Mouse (Mus musculus) limb, embryonic 10.5 days (tissue): Measurements from ENCODE around the gene Pla2g4d. TPM values are rescaled to one million over a fixed set of nuclear protein-coding genes. Genes with fewer than 3 reads are reported as not detected.

ENCODE experiments used
- DNase-seq: peaks from one replicate; pipeline ENCODE4 v3.0.0-alpha.2; 2017; ENCODE audit warnings: low spot score
- H3K27ac ChIP-seq: fragments of 300-500 bp; sonication (generic); 2 replicates; pipeline ENCODE4 v1.5.1; 2016; ENCODE audit warnings: mild to moderate bottlenecking
- H3K27me3 ChIP-seq: fragments of 300-500 bp; sonication (generic); 2 replicates; pipeline ENCODE4 v1.6.1; 2016; ENCODE audit warnings: low read depth, mild to moderate bottlenecking; ENCODE audit not compliant: poor library complexity, severe bottlenecking
- H3K36me3 ChIP-seq: fragments of 300-500 bp; sonication (generic); 2 replicates; pipeline ENCODE4 v1.6.1; 2016; ENCODE audit warnings: mild to moderate bottlenecking, moderate library complexity
- H3K4me1 ChIP-seq: fragments of 300-500 bp; sonication (generic); 2 replicates; pipeline ENCODE4 v1.6.1; 2016
- H3K4me3 ChIP-seq: fragments of 300-500 bp; sonication (generic); 2 replicates; pipeline ENCODE4 v1.5.1; 2016; ENCODE audit warnings: mild to moderate bottlenecking, moderate library complexity
- H3K9me3 ChIP-seq: fragments of 300-500 bp; sonication (generic); replicated peaks from 2 replicates; pipeline ENCODE4 v1.6.1; 2016; ENCODE audit warnings: mild to moderate bottlenecking
- WGBS: fragments of 180-500 bp; shearing (Covaris S2); methylation state at CpG from one replicate; pipeline ENCODE4 v1.1.7; 2016; 5-methylcytosine and 5-hydroxymethylcytosine counted together
- polyA plus RNA-seq: library from polyadenylated mRNA; unstranded; fragments of >200 nt; fragmentation: Nextera tagmentation; extraction: Ambion mirVana; gene quantifications from 2 replicates; pipeline ENCODE4 v1.2.1, GENCODE M21; 2016

Pla2g4d gene
- 0.04 and 0.05 TPM in 2 replicates for polyA plus RNA-seq

- Histone ChIP-seq H3K27me3 (no peaks in the 10 kb centered on the region), H3K36me3 (no peaks in the 10 kb centered on the region), H3K4me3 (no peak within 1 kb of the TSS), H3K27ac (no peak within 1 kb of the TSS), H3K9me3 (no peaks in the 10 kb centered on the region), H3K4me1 (peaks cover under 1% of the 10 kb centered on the region; the same call in 1 of the 2 replicates)
- 78% methylated on average over 5 of the region's 5 CpGs for WGBS
- DNase-seq: no peak
These were observed at the start of gene Pla2g4d for GRCm38 (mm10) chr2:120288995-120289394. Pla2g4d (minus strand) TSS chr2:120289197.

DNA sequence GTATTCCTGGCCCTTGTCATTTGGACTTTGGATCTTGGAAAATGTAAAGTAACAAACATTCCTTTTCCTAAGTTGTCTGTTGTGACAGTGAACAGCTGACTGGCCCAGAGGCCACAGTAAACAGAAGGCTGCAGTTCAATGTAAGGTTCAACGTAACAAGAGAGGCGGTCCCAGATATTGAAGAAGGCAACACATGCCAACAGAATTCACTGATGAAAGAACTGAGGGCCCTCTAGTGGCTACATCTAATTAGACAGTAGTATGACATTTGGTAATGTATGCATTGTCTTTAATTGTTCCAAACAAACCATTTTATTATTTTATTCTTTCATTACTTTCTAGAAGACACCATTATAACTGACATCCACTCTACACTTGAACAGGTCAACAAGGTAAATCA lies 48.9 kb upstream of the Pla2g4d start:
- H3K36me3 ChIP-seq: peaks cover 86% of the 10 kb centered on the region
- WGBS: 90% methylated on average over 2 of the region's 2 CpGs
- H3K9me3 ChIP-seq: no peaks in the 10 kb centered on the region
- no peak overlapping the region for H3K27ac ChIP-seq
- no peaks in the 10 kb centered on the region for H3K27me3 ChIP-seq
- no peak overlapping the region for H3K4me3 ChIP-seq
- H3K4me1 ChIP-seq: no peaks in the 10 kb centered on the region
- DNase-seq: no peak

DNA sequence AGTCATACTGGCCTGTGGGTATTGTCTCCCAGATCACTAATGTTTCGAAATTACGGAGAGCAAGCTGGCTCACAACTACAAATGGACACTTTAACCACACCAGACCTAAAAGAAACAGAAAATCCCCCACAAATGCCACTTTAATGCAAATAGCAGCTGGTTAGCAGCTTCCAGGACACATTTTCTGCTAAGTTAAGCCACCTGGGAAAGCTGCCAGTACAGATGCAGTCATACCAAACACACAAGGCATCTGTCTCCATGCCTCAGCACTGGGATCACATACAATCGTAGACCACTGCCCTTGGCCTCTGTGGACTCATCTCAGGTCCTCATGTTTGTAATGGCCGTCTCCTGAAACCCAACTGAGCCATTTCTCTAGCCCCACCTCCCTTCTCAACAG lies 42.6 kb upstream of the Pla2g4d start:
- Histone ChIP-seq H3K27me3 (no peaks in the 10 kb centered on the region), H3K27ac (no peak overlapping the region), H3K9me3 (no peaks in the 10 kb centered on the region), H3K36me3 (peaks cover 85% of the 10 kb centered on the region), H3K4me1 (no peaks in the 10 kb centered on the region), H3K4me3 (no peak overlapping the region)
- DNase-seq: no peak
- WGBS: 94% methylated on average over 4 of the region's 4 CpGs

DNA sequence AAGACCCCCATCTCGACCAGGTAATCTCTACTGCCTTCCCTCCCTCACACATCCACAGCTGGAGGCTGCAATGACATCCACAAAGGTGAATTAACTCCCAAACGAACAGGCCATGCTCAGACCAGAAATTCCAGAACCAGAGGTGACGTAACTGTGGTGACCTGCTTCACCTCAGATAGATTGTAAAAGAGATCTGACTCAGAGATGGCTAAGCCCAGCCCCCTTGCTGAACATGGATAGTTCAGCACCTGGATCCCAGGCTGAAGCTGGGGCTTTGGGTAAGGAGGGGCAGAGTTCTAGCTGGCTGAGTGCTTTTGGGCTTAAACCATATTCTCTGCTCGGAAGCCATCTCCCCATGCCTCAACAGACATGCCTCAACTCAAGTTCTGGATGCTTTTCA lies 26.1 kb upstream of the Pla2g4d start:
- H3K4me1 ChIP-seq: no peaks in the 10 kb centered on the region
- no peaks in the 10 kb centered on the region for H3K27me3 ChIP-seq
- H3K36me3 ChIP-seq: peaks cover 40% of the 10 kb centered on the region
- 75% methylated on average over 4 of the region's 4 CpGs for whole genome bisulfite sequencing
- H3K4me3 ChIP-seq: no peak overlapping the region
- no peaks in the 10 kb centered on the region for H3K9me3 ChIP-seq
- no peak for DNase-seq
- H3K27ac ChIP-seq: no peak overlapping the region

GRCm38 (mm10) chr2:120314487-120314886 lies 25.5 kb upstream of the Pla2g4d start:
- DNase-seq: no peak
- H3K36me3 ChIP-seq: peaks cover 37% of the 10 kb centered on the region
- WGBS: 80% methylated on average over 4 of the region's 4 CpGs
- no peak overlapping the region for H3K27ac ChIP-seq
- H3K27me3 ChIP-seq: no peaks in the 10 kb centered on the region
- no peaks in the 10 kb centered on the region for H3K4me1 ChIP-seq
- H3K4me3 ChIP-seq: no peak overlapping the region
- no peaks in the 10 kb centered on the region for H3K9me3 ChIP-seq

DNA sequence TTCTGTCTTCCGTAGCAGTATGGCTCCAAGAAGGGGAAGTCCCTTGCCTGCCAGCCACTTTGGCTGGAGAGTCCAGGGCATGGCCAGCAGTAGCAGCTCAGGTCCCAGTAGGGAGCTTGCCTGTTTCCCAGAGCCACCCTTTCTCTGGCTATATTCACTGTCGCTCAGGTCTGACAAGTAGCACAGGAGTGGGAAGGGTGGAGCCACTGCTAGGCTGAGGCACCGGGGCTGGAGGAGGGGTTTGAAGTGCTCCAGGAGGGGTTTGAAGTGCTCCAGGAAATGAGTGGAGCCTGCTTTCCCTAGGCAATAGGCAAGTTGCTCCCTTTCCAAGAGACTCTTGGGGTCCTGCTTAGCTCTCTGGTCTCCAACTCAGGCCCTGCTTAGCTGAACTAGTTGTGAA lies 25.0 kb upstream of the Pla2g4d start, which contains the start of gene Pla2g4f:
Gene Pla2g4f (minus strand): TSS at position 190 of the 400 bp plus-strand sequence.
- Histone ChIP-seq H3K4me3 (no peak within 1 kb of the TSS), H3K27ac (no peak within 1 kb of the TSS), H3K9me3 (no peaks in the 10 kb centered on the region), H3K27me3 (no peaks in the 10 kb centered on the region), H3K36me3 (peaks cover 32% of the 10 kb centered on the region), H3K4me1 (no peaks in the 10 kb centered on the region)
- no peak for DNase-seq
- WGBS: 39% methylated on average over 3 of the region's 3 CpGs

DNA sequence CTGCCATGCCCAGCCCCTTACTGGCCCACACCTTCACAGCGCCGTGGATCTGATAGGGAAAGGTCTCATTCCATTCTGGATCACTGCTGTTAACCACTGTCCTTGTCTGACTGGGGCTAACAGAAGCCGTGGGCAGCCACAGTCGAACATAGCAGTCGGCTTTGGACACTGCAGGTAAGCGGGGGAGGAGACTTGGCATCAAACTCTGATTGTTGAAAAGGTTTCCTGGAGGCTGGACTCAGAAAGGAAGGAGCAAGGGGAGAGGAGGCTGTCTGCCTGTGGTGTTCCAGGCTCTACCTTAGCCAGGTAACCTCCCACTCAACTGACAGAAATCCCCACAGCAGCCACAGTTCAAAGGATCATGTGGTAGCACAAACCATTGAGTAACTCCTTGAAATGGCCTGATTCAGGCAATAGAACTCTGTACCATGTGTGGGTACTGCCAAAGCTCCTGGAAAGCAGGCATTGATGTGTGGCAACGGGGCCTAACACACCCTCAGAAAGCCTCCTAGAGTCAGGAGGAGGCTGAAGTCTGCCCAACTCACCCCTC lies 23.4 kb upstream of the Pla2g4d start:
- 87% methylated on average over 7 of the region's 7 CpGs for WGBS
- DNase-seq: no peak
- Histone ChIP-seq H3K27me3 (no peaks in the 10 kb centered on the region), H3K4me1 (no peaks in the 10 kb centered on the region), H3K4me3 (no peak overlapping the region), H3K9me3 (no peaks in the 10 kb centered on the region), H3K27ac (no peak overlapping the region), H3K36me3 (peaks cover 15% of the 10 kb centered on the region)

GRCm38 (mm10) chr2:120304113-120304512 lies 15.1 kb upstream of the Pla2g4d start:
- Histone ChIP-seq H3K9me3 (no peaks in the 10 kb centered on the region), H3K27me3 (no peaks in the 10 kb centered on the region), H3K4me1 (no peaks in the 10 kb centered on the region), H3K36me3 (no peaks in the 10 kb centered on the region), H3K4me3 (no peak overlapping the region), H3K27ac (no peak overlapping the region)
- no peak for DNase-seq
- 31% methylated on average over 3 of the region's 3 CpGs for WGBS

DNA sequence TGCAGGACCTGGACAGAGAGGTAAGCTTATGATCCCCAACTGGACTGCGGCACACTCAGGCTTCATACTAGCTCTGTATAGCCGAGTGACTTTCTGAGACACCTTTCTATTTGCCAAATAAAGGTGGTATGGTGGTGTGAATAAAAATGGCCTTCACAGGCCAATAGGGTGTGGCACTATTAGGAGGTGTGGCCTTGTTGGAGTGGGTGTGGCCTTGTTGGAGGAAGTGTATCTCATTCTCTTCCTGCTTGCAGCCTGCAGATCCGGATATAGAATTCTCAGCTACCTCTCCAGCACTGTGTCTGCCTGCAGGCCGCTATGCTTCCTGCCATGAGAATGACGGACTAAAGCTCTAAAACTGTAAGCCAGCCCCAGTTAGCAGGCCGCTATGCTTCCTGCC lies 12.1 kb upstream of the Pla2g4d start:
- Histone ChIP-seq H3K4me3 (no peak overlapping the region), H3K27me3 (no peaks in the 10 kb centered on the region), H3K9me3 (no peaks in the 10 kb centered on the region), H3K4me1 (no peaks in the 10 kb centered on the region), H3K36me3 (no peaks in the 10 kb centered on the region), H3K27ac (no peak overlapping the region)
- DNase-seq: no peak
- 93% methylated on average over 6 of the region's 6 CpGs for WGBS

GRCm38 (mm10) chr2:120299866-120300265 lies 10.9 kb upstream of the Pla2g4d start:
- DNase-seq: no peak
- 94% methylated on average over 4 of the region's 4 CpGs for WGBS
- no peaks in the 10 kb centered on the region for H3K4me1 ChIP-seq
- no peak overlapping the region for H3K4me3 ChIP-seq
- no peaks in the 10 kb centered on the region for H3K9me3 ChIP-seq
- no peaks in the 10 kb centered on the region for H3K36me3 ChIP-seq
- H3K27ac ChIP-seq: no peak overlapping the region
- no peaks in the 10 kb centered on the region for H3K27me3 ChIP-seq

DNA sequence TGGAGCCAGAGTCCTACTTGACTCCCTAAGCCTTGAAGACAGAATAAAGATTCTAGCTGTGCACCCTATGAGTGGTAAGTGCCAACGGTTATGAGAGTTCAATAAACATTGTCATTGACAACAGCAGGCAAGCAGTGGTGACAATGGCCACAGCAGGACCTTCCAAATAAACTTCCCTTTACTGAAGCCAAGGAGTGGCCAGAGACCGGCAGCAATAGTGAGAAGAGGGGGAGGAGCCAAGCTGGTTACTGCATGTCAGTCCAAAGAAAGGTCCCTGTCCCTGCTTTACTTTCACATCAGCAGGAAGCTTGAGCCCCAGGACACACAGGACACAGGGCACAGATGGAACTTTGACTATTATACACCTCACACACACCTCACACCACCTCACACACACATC lies 7.2 kb upstream of the Pla2g4d start:
- Histone ChIP-seq H3K36me3 (no peaks in the 10 kb centered on the region), H3K4me3 (no peak overlapping the region), H3K27me3 (no peaks in the 10 kb centered on the region), H3K9me3 (no peaks in the 10 kb centered on the region), H3K4me1 (peaks cover 6% of the 10 kb centered on the region), H3K27ac (no peak overlapping the region)
- 19% methylated on average over 2 of the region's 2 CpGs for WGBS
- DNase-seq: no peak

DNA sequence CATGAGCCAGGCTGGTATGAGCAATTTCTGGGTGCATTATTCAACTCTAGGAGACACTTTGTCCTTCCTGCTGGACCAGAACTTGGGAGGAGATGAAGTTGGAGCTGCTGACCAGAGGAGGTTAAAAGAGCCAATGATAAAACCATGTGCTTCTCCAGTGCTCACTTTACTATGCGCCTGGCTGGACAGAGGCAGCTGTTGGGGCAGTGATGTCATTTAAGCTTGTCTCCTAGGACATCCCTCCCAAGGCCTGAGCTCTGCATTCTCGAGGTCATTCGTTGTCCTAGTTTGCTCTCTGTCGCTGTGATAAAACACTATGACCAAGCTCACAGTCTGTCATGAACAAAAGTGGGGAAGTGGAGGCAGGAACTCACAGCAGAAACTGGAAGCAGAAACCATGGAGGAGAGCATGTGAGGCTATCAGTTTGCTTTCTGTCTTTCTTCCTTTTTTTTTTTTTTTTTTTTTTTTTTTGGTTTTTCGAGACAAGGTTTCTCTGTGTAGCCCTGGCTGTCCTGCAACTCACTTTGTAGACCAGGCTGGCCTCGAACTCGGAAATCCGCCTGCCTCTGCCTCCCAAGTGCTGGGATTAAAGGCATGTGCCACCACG lies 2.6 kb upstream of the Pla2g4d start:
- Histone ChIP-seq H3K27me3 (no peaks in the 10 kb centered on the region), H3K4me3 (no peak overlapping the region), H3K27ac (no peak overlapping the region), H3K36me3 (no peaks in the 10 kb centered on the region), H3K9me3 (no peaks in the 10 kb centered on the region), H3K4me1 (peaks cover 6% of the 10 kb centered on the region)
- 85% methylated on average over 8 of the region's 9 CpGs for WGBS
- no peak for DNase-seq

DNA sequence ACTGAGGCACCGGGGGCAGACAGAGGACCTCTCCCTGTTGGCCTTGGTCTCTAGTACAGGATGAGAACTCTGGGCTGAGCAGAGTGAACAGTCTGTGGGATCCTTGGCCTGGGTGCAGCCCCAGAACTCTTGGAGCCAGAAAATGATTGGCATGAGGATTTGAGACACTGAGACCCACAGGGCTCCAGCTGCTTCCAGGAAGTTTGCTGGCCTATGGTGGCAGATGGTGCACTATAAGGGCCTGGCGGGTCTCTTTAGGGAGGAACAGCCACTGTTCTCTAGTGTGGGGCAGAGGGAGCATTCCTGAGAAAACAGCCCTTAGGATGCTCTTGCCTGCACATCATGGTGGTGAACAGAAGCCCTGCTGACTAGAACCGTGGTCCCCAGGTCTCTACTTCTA lies 596 bp downstream of the Pla2g4d start:
- Histone ChIP-seq H3K9me3 (no peaks in the 10 kb centered on the region), H3K4me3 (no peak overlapping the region), H3K4me1 (no peaks in the 10 kb centered on the region), H3K27ac (no peak overlapping the region), H3K27me3 (no peaks in the 10 kb centered on the region), H3K36me3 (no peaks in the 10 kb centered on the region)
- DNase-seq: no peak
- WGBS: 93% methylated on average over 3 of the region's 3 CpGs

DNA sequence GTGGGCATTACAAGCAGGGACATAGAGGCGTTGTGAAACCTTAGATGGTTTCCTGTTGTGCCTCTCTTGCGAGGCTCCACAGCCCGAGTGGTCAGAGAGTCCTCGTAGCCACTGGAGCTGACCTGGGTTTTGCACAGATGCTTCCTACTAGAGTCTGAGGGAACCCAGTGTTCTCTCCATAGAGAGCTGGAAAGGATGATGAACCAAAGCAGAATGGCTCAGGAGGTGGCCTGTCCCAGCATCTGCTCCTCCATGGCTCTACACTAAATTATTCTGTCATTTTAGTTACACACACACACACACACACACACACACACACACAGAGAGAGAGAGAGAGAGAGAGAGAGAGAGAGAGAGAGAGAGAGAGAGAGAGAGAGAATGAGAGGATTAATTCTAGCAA lies 3.4 kb downstream of the Pla2g4d start:
- Histone ChIP-seq H3K9me3 (no peaks in the 10 kb centered on the region), H3K36me3 (no peaks in the 10 kb centered on the region), H3K27ac (no peak overlapping the region), H3K4me3 (no peak overlapping the region), H3K4me1 (no peaks in the 10 kb centered on the region), H3K27me3 (no peaks in the 10 kb centered on the region)
- no peak for DNase-seq
- WGBS: 86% methylated on average over 4 of the region's 4 CpGs
